In genomic region chr3:152193177-152193576, GRCm38 (mm10) we compare ENCODE assay signal across 8 mouse cellular contexts. TPM values are rescaled to one million over a fixed set of nuclear protein-coding genes. Genes with fewer than 3 reads are reported as not detected.
DNase-seq lines count a peak whose midpoint lies in the region; ATAC-seq and TF ChIP-seq lines count a peak whose summit lies in the region.

No protein-coding gene starts in this region.

- under 1% methylated on average over 7 of the region's 7 CpGs for WGBS in liver, adult 2 months
- WGBS in embryonic facial prominence, embryonic 12.5 days: 3% methylated on average over 7 of the region's 7 CpGs
- under 1% methylated on average over 7 of the region's 7 CpGs for WGBS in intestine, embryonic 15.5 days
- WGBS in neural tube, embryonic 14.5 days: 18% methylated on average over 7 of the region's 7 CpGs

- no peak for TF ChIP-seq POLR2A in liver, adult 2 months (IDR thresholded peaks at IDR 0.05; ENCODE audit: extremely low read depth, insufficient read depth, low read length)

- no peak for ATAC-seq in embryonic facial prominence, embryonic 12.5 days (ENCODE audit: insufficient number of reproducible peaks, insufficient read depth, low FRiP score, low TSS enrichment)
- no peak for ATAC-seq in intestine, embryonic 15.5 days
- no peak for ATAC-seq in neural tube, embryonic 14.5 days (ENCODE audit: low read depth)

- H3K4me2 ChIP-seq in embryonic facial prominence, embryonic 12.5 days (replicated peaks): peak overlapping the region; percentile 49
- H3K4me2 ChIP-seq in intestine, embryonic 15.5 days (replicated peaks): peak overlapping the region; percentile 58
- peak overlapping the region; percentile 67 for H3K4me2 ChIP-seq in neural tube, embryonic 14.5 days (ENCODE audit: low read depth, low read length)

- peak overlapping the region; percentile 47 for H3K27ac ChIP-seq in liver, adult 2 months (replicated peaks; ENCODE audit: insufficient read depth, low read depth, low read length)
- H3K27ac ChIP-seq in embryonic facial prominence, embryonic 12.5 days: peak overlapping the region; percentile 85
- peak overlapping the region; percentile 90 for H3K27ac ChIP-seq in intestine, embryonic 15.5 days
- peak overlapping the region; percentile 67 for H3K27ac ChIP-seq in neural tube, embryonic 14.5 days (ENCODE audit: low read depth, low read length)

- no peak for DNase-seq in liver, adult 2 months (ENCODE audit: extremely low read depth, low read depth, low spot score)
- no peak for DNase-seq in liver
- no peak for DNase-seq in urinary bladder, postnatal 4 days (ENCODE audit: low spot score in 2 of 2)
- DNase-seq in layer of hippocampus, postnatal 36 days: no peak
- DNase-seq in ovary, postnatal 36 days (ENCODE audit: low spot score): no peak

- TF ChIP-seq CTCF in liver, adult 2 months (IDR thresholded peaks at IDR 0.05; ENCODE audit: low read depth, low read length): no peak

- H3K79me2 ChIP-seq in liver, adult 2 months (ENCODE audit: control insufficient read depth, insufficient read depth, low read length): peaks cover 7% of the 10 kb centered on the region

- no peaks in the 10 kb centered on the region for H3K9me3 ChIP-seq in embryonic facial prominence, embryonic 12.5 days
- H3K9me3 ChIP-seq in intestine, embryonic 15.5 days: no peaks in the 10 kb centered on the region
- no peaks in the 10 kb centered on the region for H3K9me3 ChIP-seq in neural tube, embryonic 14.5 days (ENCODE audit: control insufficient read depth, low read length)

- peak overlapping the region; percentile 70 for H3K4me3 ChIP-seq in liver, adult 2 months (ENCODE audit: insufficient read depth, low read depth, low read length)
- peak overlapping the region; percentile 42 for H3K4me3 ChIP-seq in embryonic facial prominence, embryonic 12.5 days
- H3K4me3 ChIP-seq in intestine, embryonic 15.5 days (replicated peaks): peak overlapping the region; percentile 46
- H3K4me3 ChIP-seq in neural tube, embryonic 14.5 days (ENCODE audit: low read depth, low read length): peak overlapping the region; percentile 46

- H3K36me3 ChIP-seq in liver, adult 2 months (ENCODE audit: control insufficient read depth, insufficient read depth, low read length): no peaks in the 10 kb centered on the region
- no peaks in the 10 kb centered on the region for H3K36me3 ChIP-seq in embryonic facial prominence, embryonic 12.5 days
- no peaks in the 10 kb centered on the region for H3K36me3 ChIP-seq in intestine, embryonic 15.5 days
- H3K36me3 ChIP-seq in neural tube, embryonic 14.5 days (ENCODE audit: control insufficient read depth, insufficient read depth, low read length): no peaks in the 10 kb centered on the region

- H3K27me3 ChIP-seq in liver, adult 2 months (ENCODE audit: control insufficient read depth, insufficient read depth, low read length): no peaks in the 10 kb centered on the region
- H3K27me3 ChIP-seq in embryonic facial prominence, embryonic 12.5 days: no peaks in the 10 kb centered on the region
- H3K27me3 ChIP-seq in intestine, embryonic 15.5 days (replicated peaks): no peaks in the 10 kb centered on the region
- H3K27me3 ChIP-seq in neural tube, embryonic 14.5 days (ENCODE audit: control insufficient read depth, insufficient read depth, low read length): no peaks in the 10 kb centered on the region

- H3K9ac ChIP-seq in liver, adult 2 months (ENCODE audit: low read depth, low read length): peak overlapping the region; percentile 45
- peak overlapping the region; percentile 33 for H3K9ac ChIP-seq in embryonic facial prominence, embryonic 12.5 days
- H3K9ac ChIP-seq in intestine, embryonic 15.5 days: peak overlapping the region; percentile 50
- peak overlapping the region; percentile 61 for H3K9ac ChIP-seq in neural tube, embryonic 14.5 days (replicated peaks; ENCODE audit: low read depth, low read length)

- peaks cover 12% of the 10 kb centered on the region for H3K4me1 ChIP-seq in liver, adult 2 months (ENCODE audit: control insufficient read depth, insufficient read depth, low read length)
- H3K4me1 ChIP-seq in embryonic facial prominence, embryonic 12.5 days: peaks cover 10% of the 10 kb centered on the region
- H3K4me1 ChIP-seq in intestine, embryonic 15.5 days (replicated peaks): 0 out of 2 replicates have a peak, but pooled peaks cover 3% of the 10 kb centered on the region
- peaks cover 13% of the 10 kb centered on the region for H3K4me1 ChIP-seq in neural tube, embryonic 14.5 days (ENCODE audit: control insufficient read depth, insufficient read depth, low read length)

RNA-seq across cellular contexts. Expression of gene Dnajb4, which starts 16.9 kb away (rescaled TPM):
- total RNA-seq in liver, adult 2 months (2014; rRNA removed): 22.4 and 23.0 TPM in 2 replicates
- 5.3 and 6.3 TPM in 2 replicates for polyA plus RNA-seq in liver, adult 2 months (2012; rRNA removed)
- 29.4 and 33.0 TPM in 2 replicates for polyA plus RNA-seq in embryonic facial prominence, embryonic 12.5 days (2016; fragmentation: Nextera tagmentation; extraction: Ambion mirVana)
- 23.1 and 25.5 TPM in 2 replicates for polyA plus RNA-seq in intestine, embryonic 15.5 days (2015; fragmentation: Nextera tagmentation; extraction: Ambion mirVana)
- polyA plus RNA-seq in neural tube, embryonic 14.5 days (2014; fragmentation: Nextera tagmentation; extraction: Ambion mirVana): 48.6 and 50.4 TPM in 2 replicates
- total RNA-seq in layer of hippocampus, postnatal 36 days (2021): 10 to 100 TPM; 72.2 to 74.1 TPM

RNA-seq across cellular contexts. Expression of gene Fubp1, which starts 17.0 kb away (rescaled TPM):
- 61.9 and 71.5 TPM in 2 replicates for total RNA-seq in liver, adult 2 months (2014; rRNA removed)
- 17.5 and 28.1 TPM in 2 replicates for polyA plus RNA-seq in liver, adult 2 months (2012; rRNA removed)
- polyA plus RNA-seq in embryonic facial prominence, embryonic 12.5 days (2016; fragmentation: Nextera tagmentation; extraction: Ambion mirVana): 367 and 370 TPM in 2 replicates
- 177 and 205 TPM in 2 replicates for polyA plus RNA-seq in intestine, embryonic 15.5 days (2015; fragmentation: Nextera tagmentation; extraction: Ambion mirVana)
- polyA plus RNA-seq in neural tube, embryonic 14.5 days (2014; fragmentation: Nextera tagmentation; extraction: Ambion mirVana): 223 and 230 TPM in 2 replicates
- 100 to 1,000 TPM; 124 to 143 TPM for total RNA-seq in layer of hippocampus, postnatal 36 days (2021)

RNA-seq across cellular contexts. Expression of gene Gipc2, which starts 27.1 kb away (rescaled TPM):
- 0.34 and 0.46 TPM in 2 replicates for total RNA-seq in liver, adult 2 months (2014; rRNA removed)
- polyA plus RNA-seq in liver, adult 2 months (2012; rRNA removed): 0.05 and 0.22 TPM in 2 replicates
- 2.4 and 3.5 TPM in 2 replicates for polyA plus RNA-seq in embryonic facial prominence, embryonic 12.5 days (2016; fragmentation: Nextera tagmentation; extraction: Ambion mirVana)
- polyA plus RNA-seq in intestine, embryonic 15.5 days (2015; fragmentation: Nextera tagmentation; extraction: Ambion mirVana): 171 and 172 TPM in 2 replicates
- polyA plus RNA-seq in neural tube, embryonic 14.5 days (2014; fragmentation: Nextera tagmentation; extraction: Ambion mirVana): 7.7 and 15.2 TPM in 2 replicates
- total RNA-seq in layer of hippocampus, postnatal 36 days (2021): 1 to 10 TPM; 1.2 to 1.8 TPM

Comparison
In these comparisons a context has a peak if more than half of its experiments do, and no peak if none do; other contexts are left out.
1. RNA of gene Gipc2, which starts 27.1 kb away (polyA plus RNA-seq): 171 to 172 TPM in intestine, embryonic 15.5 days; 7.7 to 15.2 TPM in neural tube, embryonic 14.5 days, 2.4 to 3.5 TPM in embryonic facial prominence, embryonic 12.5 days and 0.05 to 0.22 TPM in liver, adult 2 months; every median in the first group is over 10 times any median in the second.
2. Peak in every context shown above with its lines, with median percentiles within 50 percentile points of each other: H3K27ac ChIP-seq, H3K4me3 ChIP-seq, H3K9ac ChIP-seq and H3K4me2 ChIP-seq.